30 mouse cellular contexts compared by ENCODE assay signal in genomic region chr4:98823740-98824139, GRCm38 (mm10). TPM values are rescaled to one million over a fixed set of nuclear protein-coding genes. Genes with fewer than 3 reads are reported as not detected.
"Had no signal": no experiment of that assay in that cellular context is flagged by ENCODE, and none has a peak within 500 bp of the region (broad histone marks: within the 10 kb centered on the region; RNA-seq: fewer than 3 reads in every experiment).

Gene I0C0044D17Rik (minus strand): TSS chr4:98823840.

RNA-seq across cellular contexts. Expression of gene I0C0044D17Rik, which starts in this region (rescaled TPM):
- polyA plus RNA-seq: limb, embryonic 11.5 days; limb, embryonic 12.5 days; limb, embryonic 13.5 days; limb, embryonic 14.5 days; limb, embryonic 15.5 days; liver, adult 2 months; liver, embryonic 11.5 days; liver, embryonic 12.5 days; liver, embryonic 13.5 days; liver, embryonic 14.5 days; liver, embryonic 15.5 days; liver, embryonic 16.5 days; liver, postnatal 0 days; lung, adult 2 months; lung, embryonic 14.5 days; lung, embryonic 15.5 days; lung, embryonic 16.5 days; lung, postnatal 0 days; macrophage; midbrain, embryonic 10.5 days; midbrain, embryonic 11.5 days; midbrain, embryonic 12.5 days; midbrain, embryonic 13.5 days; midbrain, embryonic 14.5 days; midbrain, embryonic 15.5 days; midbrain, embryonic 16.5 days; midbrain, postnatal 0 days; myocyte; neural tube, embryonic 11.5 days; neural tube, embryonic 12.5 days had no signal
